Mouse (Mus musculus): ENCODE measurements around the gene Cep250. TPM values are rescaled to one million over a fixed set of nuclear protein-coding genes. Genes with fewer than 3 reads are reported as not detected.
A peak's percentile ranks its signal among the peaks of the same experiment; 100 is the strongest.
"Not testable (repeated sequence)": the region's sequence is repeated elsewhere in the genome, so short reads cannot be mapped to it uniquely, and the experiment has no call there.

Cep250 gene
- 1 to 10 TPM; 3.1 to 3.2 TPM for total RNA-seq (2021)
- long read RNA-seq, experiment 1, partial matches to known transcripts = 2 of 2 reads
- long read RNA-seq, experiment 1, other reads (novel, unspliced or antisense) = 0 of 2 reads
- long read RNA-seq, experiment 2, partial matches to known transcripts = 0 of 2 reads
- long read RNA-seq, experiment 2, other reads (novel, unspliced or antisense) = 2 of 2 reads

GRCm38 (mm10) chr2:155956134-155957059, at the start of gene Cep250:
Gene Cep250, plus strand, starts transcription at chr2:155956458.
- peak; percentile 81 to 91 for DNase-seq
- intact Hi-C loops (cut with DNase I) = no loop called here

DNA sequence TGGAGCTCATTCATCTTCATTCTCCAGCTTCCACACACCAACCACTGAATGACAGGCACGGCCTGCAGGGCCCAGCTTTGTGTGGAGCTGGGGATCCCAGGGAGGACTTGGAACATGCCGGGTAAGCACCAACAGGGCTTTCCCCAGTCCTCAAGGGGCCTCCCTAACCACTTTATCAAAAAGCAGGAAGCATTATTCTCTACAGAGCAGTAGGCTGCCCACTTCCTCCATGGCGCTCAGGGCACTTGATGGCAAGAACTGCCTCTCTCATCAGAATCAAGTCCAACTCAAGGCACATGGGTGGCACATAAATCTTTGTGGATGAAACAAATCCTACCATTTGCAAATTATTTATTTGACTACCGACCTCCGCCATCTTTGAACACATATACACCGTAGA, 41.6 kb upstream of the Cep250 start:
- intact Hi-C loops (cut with DNase I) = no loop called here
- DNase-seq = no peak

- intact Hi-C loops (cut with DNase I) = no loop called here
- DNase-seq = no peak
Measured at GRCm38 (mm10) chr2:155923143-155923542, 33.1 kb upstream of the Cep250 start.

DNA sequence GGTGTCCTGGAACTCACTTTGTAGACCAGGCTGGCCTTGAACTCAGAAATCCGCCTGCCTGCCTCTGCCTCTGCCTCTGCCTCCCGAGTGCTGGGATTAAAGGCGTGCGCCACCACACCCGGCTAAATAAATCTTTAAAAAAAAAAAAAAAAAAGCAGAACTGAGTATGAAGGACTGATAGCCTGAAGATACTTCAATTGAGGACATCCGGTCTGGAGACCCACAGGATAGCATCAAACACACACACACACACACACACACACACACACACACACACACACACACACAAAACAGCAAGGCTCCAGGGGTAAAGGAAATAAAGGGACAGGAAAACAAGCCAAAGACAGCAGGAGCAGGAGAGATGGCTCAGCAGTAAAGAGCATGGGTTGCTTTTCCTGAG, 31.0 kb upstream of the Cep250 start:
- intact Hi-C loops (cut with DNase I); DNase-seq: not testable (repeated sequence)

DNA sequence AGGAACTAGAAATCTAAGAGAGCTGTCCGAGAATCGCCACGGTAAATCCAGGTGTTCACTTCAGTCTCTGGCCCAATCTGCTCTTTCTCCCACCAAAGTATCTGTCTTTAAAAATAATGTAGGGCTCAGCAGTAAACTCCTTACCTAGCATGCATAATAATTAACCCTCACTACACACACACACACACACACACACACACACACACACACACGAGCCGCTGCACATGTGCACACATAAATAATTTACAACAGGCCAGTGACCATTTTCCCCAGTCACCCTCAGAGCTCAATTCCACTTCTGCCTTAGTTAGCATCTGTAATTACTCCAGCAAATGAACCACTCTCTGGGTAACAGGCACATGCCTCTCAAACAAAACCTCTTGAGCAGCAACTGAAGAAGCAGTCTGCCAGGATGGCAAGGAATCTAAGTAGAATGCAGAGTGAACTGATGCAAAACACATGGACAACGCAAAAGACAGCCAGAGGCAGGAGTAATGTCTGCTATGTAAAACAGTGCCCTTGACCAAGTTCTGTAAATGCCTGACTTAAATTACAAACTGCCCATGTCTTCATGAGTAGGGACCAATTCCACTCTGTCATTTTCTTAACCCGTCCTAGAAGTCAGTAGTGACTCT, 27.4 kb upstream of the Cep250 start:
- intact Hi-C loops (cut with DNase I) = no loop called here

GRCm38 (mm10) chr2:155929531-155930442, 26.5 kb upstream of the Cep250 start, which contains the start of gene Uqcc1:
Gene Uqcc1, minus strand, starts transcription at chr2:155930310.
- intact Hi-C loops (cut with DNase I) = no loop called here
- peak; percentile 82 to 86 for DNase-seq

More for the DNA sequence above, 27.4 kb upstream of the Cep250 start:
- no peak for DNase-seq

DNA sequence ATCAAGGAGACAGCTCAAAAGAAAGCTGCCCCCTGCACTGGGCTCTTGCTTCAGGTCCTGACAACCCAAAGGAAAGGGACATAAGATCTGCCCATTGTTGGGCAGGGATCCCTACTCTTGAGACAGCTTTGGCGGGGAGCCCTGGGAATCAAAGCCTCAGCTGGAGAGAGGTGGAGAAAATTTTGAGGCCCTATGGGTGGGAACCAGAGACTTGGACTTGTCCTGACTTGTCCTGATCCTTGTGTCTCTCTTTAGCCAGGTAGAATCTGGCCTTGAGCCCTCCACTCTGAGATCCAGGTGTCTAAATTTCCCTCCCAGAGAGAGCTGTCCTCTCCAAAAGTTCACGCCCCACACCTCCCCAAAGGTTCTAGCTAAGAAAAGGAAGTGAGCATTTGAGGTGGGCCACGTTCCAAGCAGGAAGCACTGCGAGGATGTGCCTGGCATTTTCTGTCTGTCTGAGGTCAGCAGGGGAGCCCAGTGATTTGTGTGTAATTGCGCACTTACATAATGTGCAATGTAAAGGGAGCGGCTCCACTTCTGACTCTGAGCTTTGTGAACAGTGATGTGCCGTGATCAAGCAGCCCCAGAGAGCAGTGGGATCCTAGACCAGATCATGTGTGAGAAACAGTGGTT, 16.2 kb upstream of the Cep250 start:
- intact Hi-C loops (cut with DNase I) = loop anchor here (5.0 kb wide), 1 partner anchor 283 kb away; no protein-coding TSS in a partner anchor

GRCm38 (mm10) chr2:155940681-155941080, 15.6 kb upstream of the Cep250 start, which contains the start of gene Gm15557:
Gene Gm15557, plus strand, starts transcription at chr2:155940728.
- DNase-seq = no peak
- intact Hi-C loops (cut with DNase I) = loop anchor here (5.0 kb wide), 1 partner anchor 283 kb away; no protein-coding TSS in a partner anchor

More for the DNA sequence above, 16.2 kb upstream of the Cep250 start:
- no peak for DNase-seq

DNA sequence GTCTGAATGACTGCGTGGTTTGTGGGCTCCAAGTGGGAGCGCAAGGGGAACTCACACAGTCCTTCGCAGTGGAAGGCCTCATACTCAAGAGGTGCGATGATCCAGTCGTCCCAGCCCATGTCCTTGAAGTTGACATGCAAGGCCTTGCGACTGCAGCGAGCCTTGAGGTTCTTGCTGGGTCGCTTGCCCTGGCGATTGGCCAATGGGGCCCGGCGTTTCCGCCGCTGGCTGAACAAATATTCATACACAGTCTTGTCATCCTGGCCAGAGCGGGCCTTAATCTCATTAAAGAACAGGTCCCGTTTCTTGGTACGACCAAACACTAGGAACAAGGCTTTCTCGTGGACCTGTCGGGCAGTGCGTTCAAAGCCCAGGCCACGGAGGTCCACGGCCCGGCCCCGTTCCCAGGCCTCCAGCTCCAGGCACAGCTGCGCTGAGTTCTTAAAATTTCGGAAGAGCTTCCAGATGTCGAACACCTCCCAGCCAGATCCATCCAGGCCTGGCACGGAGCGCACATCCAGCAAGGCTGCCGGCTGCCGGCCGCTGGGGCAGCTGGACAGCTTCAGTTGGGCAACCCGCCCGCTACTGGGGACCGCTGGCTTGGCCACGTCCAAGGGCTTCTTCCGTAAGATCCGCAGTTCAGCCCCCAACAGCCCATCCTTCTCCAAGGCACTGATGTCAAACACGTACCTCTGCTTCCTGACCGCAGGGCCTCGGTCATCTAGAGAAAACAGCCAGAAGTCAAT, 14.4 kb upstream of the Cep250 start:
- peak; percentile 29 to 58 for DNase-seq
- intact Hi-C loops (cut with DNase I) = loop anchor here (5.0 kb wide), 1 partner anchor 285 kb away; no protein-coding TSS in a partner anchor

- DNase-seq = no peak
- intact Hi-C loops (cut with DNase I) = loop anchor here (5.0 kb wide), 1 partner anchor 286 kb away; no protein-coding TSS in a partner anchor
Measured at GRCm38 (mm10) chr2:155943463-155943862, 12.8 kb upstream of the Cep250 start.

- DNase-seq = no peak
- intact Hi-C loops (cut with DNase I) = loop anchor here (5.0 kb wide), 1 partner anchor 287 kb away; no protein-coding TSS in a partner anchor
Measured at GRCm38 (mm10) chr2:155944685-155945084, 11.6 kb upstream of the Cep250 start.

- intact Hi-C loops (cut with DNase I) = no loop called here
- DNase-seq = no peak
Measured at GRCm38 (mm10) chr2:155945124-155945523, 11.1 kb upstream of the Cep250 start, which contains the start of gene Gdf5. Gene Gdf5, minus strand, starts transcription at chr2:155945367.

DNA sequence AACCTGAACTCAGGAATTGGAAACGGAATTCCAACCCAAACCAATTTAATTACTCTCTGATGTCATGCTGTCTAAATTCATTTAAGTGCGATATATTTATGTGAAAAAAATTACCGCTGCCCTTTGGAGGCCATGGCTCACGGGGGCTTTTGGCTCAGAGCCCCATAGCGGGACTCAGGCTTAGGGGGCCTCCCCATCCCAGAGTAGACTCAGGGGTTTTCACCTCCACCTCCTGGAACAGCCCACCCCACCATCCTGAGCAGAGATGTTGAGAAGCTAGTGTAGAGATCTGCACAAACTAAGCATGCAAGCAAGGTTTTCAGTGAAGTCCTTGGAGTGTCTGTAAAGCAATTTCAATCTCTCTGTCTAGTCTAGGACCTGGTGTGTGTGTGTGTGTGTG, 10.7 kb upstream of the Cep250 start:
- intact Hi-C loops (cut with DNase I) = no loop called here
- no peak for DNase-seq

- DNase-seq = peak; percentile 54 to 74
- intact Hi-C loops (cut with DNase I) = loop anchor here (1.0 kb wide), 1 partner anchor 98 kb away; no protein-coding TSS in a partner anchor
Measured at GRCm38 (mm10) chr2:155946069-155946468, 10.2 kb upstream of the Cep250 start.

GRCm38 (mm10) chr2:155946499-155946898, 9.8 kb upstream of the Cep250 start:
- intact Hi-C loops (cut with DNase I) = loop anchor here (1.0 kb wide), 1 partner anchor 98 kb away; no protein-coding TSS in a partner anchor

GRCm38 (mm10) chr2:155947390-155948002, 8.8 kb upstream of the Cep250 start:
- intact Hi-C loops (cut with DNase I) = no loop called here

More at GRCm38 (mm10) chr2:155946499-155946898, 9.8 kb upstream of the Cep250 start:
- no peak for DNase-seq

DNA sequence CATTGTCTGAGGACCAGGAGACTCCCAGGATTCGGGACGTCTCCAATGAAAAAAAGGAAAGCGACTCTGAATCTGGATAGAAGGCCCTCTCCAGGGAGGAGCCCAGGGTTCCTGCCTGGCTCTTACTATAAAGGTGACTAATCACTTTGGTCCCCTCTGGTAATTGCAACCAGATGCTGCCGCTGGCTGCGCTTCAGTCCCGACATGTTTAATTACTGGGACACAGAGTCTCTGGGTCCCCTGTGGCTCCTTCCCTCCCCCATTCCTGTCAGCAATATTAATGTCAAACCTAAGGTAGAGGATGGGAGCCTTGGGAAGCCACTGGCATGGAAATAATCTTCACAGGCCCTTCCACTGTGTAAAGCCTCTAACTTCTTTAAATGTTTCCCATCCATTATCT, 6.9 kb upstream of the Cep250 start:
- intact Hi-C loops (cut with DNase I) = no loop called here
- peak in 1 of 2 experiments; percentile 39 for DNase-seq

More at GRCm38 (mm10) chr2:155947390-155948002, 8.8 kb upstream of the Cep250 start:
- no peak for DNase-seq

DNA sequence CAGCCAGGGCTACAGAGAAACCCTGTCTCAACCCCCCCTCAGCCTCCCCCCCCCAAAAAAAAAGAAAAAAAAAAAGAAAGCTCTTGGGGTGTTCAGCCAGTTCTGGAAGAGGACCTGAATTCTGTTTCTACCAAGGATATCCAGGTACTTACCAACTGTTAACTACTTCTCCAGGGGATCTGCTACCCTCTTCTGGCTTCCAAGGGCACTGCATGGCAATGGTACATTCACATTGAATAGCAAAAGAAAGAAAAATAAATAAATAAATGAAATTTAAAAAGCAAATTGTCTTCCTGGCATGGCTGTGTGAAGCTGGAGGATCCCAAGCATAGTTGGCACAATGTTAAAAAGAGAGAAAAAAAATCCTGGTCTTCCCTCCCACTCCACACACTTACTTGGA, 4.3 kb upstream of the Cep250 start:
- DNase-seq = no peak

More for the DNA sequence above, 4.3 kb upstream of the Cep250 start:
- intact Hi-C loops (cut with DNase I) = no loop called here
